Mouse (Mus musculus) C2C12 (cell line): ENCODE measurements around the gene Tbc1d30. TPM values are rescaled to one million over a fixed set of nuclear protein-coding genes. Genes with fewer than 3 reads are reported as not detected.

Source experiments
- H3K27me3 ChIP-seq: one replicate; pipeline ENCODE4 v1.6.1; 2011; ENCODE audit not compliant: control insufficient read depth, insufficient read depth, insufficient read length
- H3K36me3 ChIP-seq: one replicate; pipeline ENCODE4 v1.6.1; 2011; ENCODE audit not compliant: control insufficient read depth, insufficient read depth
- H3K4me3 ChIP-seq: one replicate; pipeline ENCODE4 v1.5.1; 2011; ENCODE audit warnings: mild to moderate bottlenecking, control low read depth; ENCODE audit not compliant: poor library complexity, insufficient read depth, severe bottlenecking
- H3K79me2 ChIP-seq: one replicate; pipeline ENCODE4 v1.6.1; 2011; ENCODE audit not compliant: control insufficient read depth, insufficient read depth
- H3K79me3 ChIP-seq: one replicate; pipeline ENCODE4 v1.6.1; 2011; ENCODE audit warnings: low read depth, control low read depth
- H3ac ChIP-seq: one replicate; pipeline ENCODE3; 2011; ENCODE audit warnings: low read depth; ENCODE audit not compliant: control insufficient read depth, insufficient read length
- CEBPB ChIP-seq: IDR thresholded peaks from one replicate; pipeline ENCODE4 v1.6.1; 2011; ENCODE audit warnings: low read depth, mild to moderate bottlenecking, control low read depth, moderate library complexity
- CTCF ChIP-seq: IDR thresholded peaks from one replicate; pipeline ENCODE4 v1.5.1; 2011; ENCODE audit not compliant: control insufficient read depth, insufficient read depth, insufficient read length
- FOSL1 ChIP-seq: IDR thresholded peaks from one replicate; pipeline ENCODE4 v1.8.0; 2011; ENCODE audit warnings: mild to moderate bottlenecking, low read length; ENCODE audit not compliant: poor library complexity, insufficient read depth, severe bottlenecking
- MAX ChIP-seq: IDR thresholded peaks from one replicate; pipeline ENCODE4 v1.6.1; 2011; ENCODE audit warnings: mild to moderate bottlenecking, control low read depth
- MYOD1 ChIP-seq: IDR thresholded peaks from one replicate; pipeline ENCODE4 v1.6.1; 2011; ENCODE audit warnings: low read depth; ENCODE audit not compliant: control insufficient read depth, insufficient read length
- MYOG ChIP-seq: IDR thresholded peaks from one replicate; pipeline ENCODE4 v1.6.1; 2011; ENCODE audit not compliant: control insufficient read depth, insufficient read length; ENCODE audit errors: extremely low read depth
- USF1 ChIP-seq: IDR thresholded peaks from one replicate; pipeline ENCODE4 v1.6.1; 2011; ENCODE audit warnings: low read depth, mild to moderate bottlenecking, control low read depth, moderate library complexity
- polyA plus RNA-seq: library from polyadenylated mRNA; unstranded; fragments of >200 nt; fragmentation: generic; extraction: Trizol; gene quantifications from one replicate; pipeline ENCODE4 v1.2.1, GENCODE M21; 2012; ENCODE audit warnings: missing spikeins

The Tbc1d30 gene
- polyA plus RNA-seq, 1 experiment, result not detected

DNA sequence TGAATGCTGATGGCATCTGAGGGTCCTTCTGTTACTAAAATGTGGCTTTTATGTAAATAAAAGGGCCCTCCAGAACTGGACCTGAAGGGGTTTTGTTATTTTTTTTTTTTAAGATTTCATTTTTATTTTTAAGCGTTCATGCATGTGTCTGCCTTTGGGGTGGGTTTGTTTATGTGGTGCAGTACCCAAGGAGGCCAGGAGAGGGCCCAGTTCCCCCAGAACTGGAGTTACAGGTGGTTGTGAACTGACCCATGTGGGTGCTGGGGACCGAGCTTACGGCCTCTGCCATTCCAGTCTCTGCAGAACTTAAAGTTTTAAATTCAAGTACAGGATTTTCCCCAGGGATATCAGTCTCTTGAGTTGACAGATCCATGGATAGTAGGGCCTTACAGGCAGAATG, 28.3 kb upstream of the Tbc1d30 start:
- H3ac ChIP-seq, result no peak overlapping the region
- peaks cover 84% of the 10 kb centered on the region for H3K36me3 ChIP-seq
- H3K4me3 ChIP-seq, result no peak overlapping the region
- H3K27me3 ChIP-seq, result no peaks in the 10 kb centered on the region
- TF ChIP-seq MYOG (no peak), CTCF (no peak), MAX (no peak), CEBPB (no peak), FOSL1 (no peak), USF1 (no peak), MYOD1 (no peak)
- H3K79me3 ChIP-seq, result no peaks in the 10 kb centered on the region
- H3K79me2 ChIP-seq, result no peaks in the 10 kb centered on the region

GRCm38 (mm10) chr10:121376530-121377271, 25.6 kb upstream of the Tbc1d30 start:
- H3K4me3 ChIP-seq, result no peak overlapping the region
- no peaks in the 10 kb centered on the region for H3K27me3 ChIP-seq
- peaks cover 84% of the 10 kb centered on the region for H3K36me3 ChIP-seq
- no peaks in the 10 kb centered on the region for H3K79me2 ChIP-seq
- no peak overlapping the region for H3ac ChIP-seq
- no peaks in the 10 kb centered on the region for H3K79me3 ChIP-seq
- TF ChIP-seq FOSL1 (no peak), USF1 (no peak), CTCF (no peak)

GRCm38 (mm10) chr10:121375649-121376493, 24.8 kb upstream of the Tbc1d30 start:
- Histone ChIP-seq H3K27me3 (no peaks in the 10 kb centered on the region), H3K4me3 (no peak overlapping the region), H3K79me3 (no peaks in the 10 kb centered on the region), H3K79me2 (peaks cover 2% of the 10 kb centered on the region), H3K36me3 (peaks cover 87% of the 10 kb centered on the region), H3ac (no peak overlapping the region)
- TF ChIP-seq MAX (no peak), MYOD1 (no peak), CEBPB (no peak), MYOG (no peak), FOSL1 (no peak), CTCF (no peak), USF1 (no peak)

GRCm38 (mm10) chr10:121374693-121375620, 23.9 kb upstream of the Tbc1d30 start:
- Histone ChIP-seq H3K79me3 (peaks cover 4% of the 10 kb centered on the region), H3ac (no peak overlapping the region), H3K36me3 (peaks cover 87% of the 10 kb centered on the region), H3K27me3 (no peaks in the 10 kb centered on the region), H3K4me3 (no peak overlapping the region), H3K79me2 (peaks cover 11% of the 10 kb centered on the region)
- TF ChIP-seq FOSL1, result no peak
- no peak for TF ChIP-seq MAX
- TF ChIP-seq CTCF, result no peak
- no peak for TF ChIP-seq USF1

- Histone ChIP-seq H3K4me3 (no peak overlapping the region), H3K79me2 (peaks cover 21% of the 10 kb centered on the region), H3K36me3 (peaks cover 81% of the 10 kb centered on the region), H3K79me3 (peaks cover 9% of the 10 kb centered on the region), H3K27me3 (no peaks in the 10 kb centered on the region), H3ac (no peak overlapping the region)
- TF ChIP-seq MYOD1 (no peak), CEBPB (no peak), MYOG (no peak), USF1 (no peak), CTCF (no peak), FOSL1 (no peak), MAX (no peak)
Observed at GRCm38 (mm10) chr10:121374013-121374412, 22.9 kb upstream of the Tbc1d30 start.
